Mouse (Mus musculus) spleen, adult 2 months (tissue): ENCODE measurements around the gene Leng8.

Source experiments
- CTCF ChIP-seq: fragments of 200-500 bp; IDR thresholded peaks from 2 replicates; pipeline ENCODE4 v1.5.1; 2011; ENCODE audit warnings: mild to moderate bottlenecking, inconsistent platforms; ENCODE audit not compliant: insufficient read depth, insufficient read length, insufficient replicate concordance; ENCODE audit errors: extremely low read depth
- POLR2A ChIP-seq: fragments of 200-500 bp; IDR thresholded peaks from 2 replicates; pipeline ENCODE4 v1.6.1; 2011; ENCODE audit warnings: low read depth, low read length, inconsistent platforms

- TF ChIP-seq CTCF: no peak
- no peak for TF ChIP-seq POLR2A
Observed at GRCm38 (mm10) chr7:4138671-4139070, 1.8 kb downstream of the Leng8 start.
